ENCODE assay signal across 8 mouse cellular contexts in the genomic region with DNA sequence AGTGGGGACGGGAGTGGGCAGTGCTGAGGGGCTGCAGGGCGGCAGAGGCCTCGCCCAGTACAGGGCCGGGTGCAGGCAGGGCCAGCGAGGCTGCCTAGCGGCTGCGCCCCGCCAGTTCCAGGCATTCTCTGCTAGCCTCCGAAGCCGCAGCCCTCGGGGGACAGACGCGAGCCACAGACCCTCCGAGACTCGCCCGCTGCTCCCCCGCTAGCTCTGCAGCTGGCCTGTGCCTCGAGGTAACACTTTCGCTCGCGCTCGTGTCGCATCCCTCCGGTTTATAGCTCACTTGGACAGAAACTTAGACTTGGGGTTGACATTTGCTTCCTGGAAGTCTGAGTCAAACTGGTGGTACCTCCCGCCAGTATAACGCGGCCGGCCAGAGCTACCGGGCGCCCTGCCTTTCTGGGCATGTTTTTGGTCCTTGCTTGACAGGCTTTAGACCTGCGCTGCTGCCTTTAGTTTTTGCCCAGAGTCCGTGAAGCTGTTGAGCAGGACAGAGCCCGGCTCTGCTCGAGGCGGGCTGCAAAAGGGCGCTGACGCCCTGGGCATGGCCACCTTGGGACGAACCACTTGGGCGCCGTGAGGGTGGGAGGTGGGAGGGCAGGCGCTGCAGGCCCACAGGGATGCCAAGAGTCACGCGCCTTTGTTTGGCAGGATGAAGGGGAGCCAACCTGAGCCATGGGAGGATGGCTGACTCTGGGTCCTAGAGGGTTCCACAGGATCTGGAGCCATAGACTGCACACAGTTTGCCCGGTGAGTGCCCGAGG. TPM values are rescaled to one million over a fixed set of nuclear protein-coding genes. Genes with fewer than 3 reads are reported as not detected.
DNase-seq lines count a peak whose midpoint lies in the region; ATAC-seq lines count a peak whose summit lies in the region.

No protein-coding gene starts in this region.

- 89% methylated on average over 45 of the region's 45 CpGs for WGBS in forebrain, embryonic 11.5 days
- WGBS in intestine, embryonic 16.5 days = 81% methylated on average over 45 of the region's 45 CpGs
- 76% methylated on average over 45 of the region's 45 CpGs for WGBS in midbrain, embryonic 15.5 days

- peaks cover 17% of the 10 kb centered on the region for H3K36me3 ChIP-seq in forebrain, embryonic 11.5 days (ENCODE audit: control insufficient read depth, insufficient read depth, low read length)
- H3K36me3 ChIP-seq in intestine, embryonic 16.5 days (ENCODE audit: control insufficient read depth, insufficient read depth, low read length) = peaks cover 20% of the 10 kb centered on the region
- peaks cover 22% of the 10 kb centered on the region for H3K36me3 ChIP-seq in midbrain, embryonic 15.5 days (replicated peaks)

- no peaks in the 10 kb centered on the region for H3K9me3 ChIP-seq in forebrain, embryonic 11.5 days (ENCODE audit: control insufficient read depth, low read length)
- no peaks in the 10 kb centered on the region for H3K9me3 ChIP-seq in intestine, embryonic 16.5 days (ENCODE audit: control insufficient read depth, low read length)
- no peaks in the 10 kb centered on the region for H3K9me3 ChIP-seq in midbrain, embryonic 15.5 days

- peak overlapping the region; percentile 75 for H3K4me2 ChIP-seq in forebrain, embryonic 11.5 days (ENCODE audit: low read depth, low read length, severe bottlenecking)
- H3K4me2 ChIP-seq in intestine, embryonic 16.5 days (ENCODE audit: low read depth, low read length) = peak overlapping the region; percentile 52
- H3K4me2 ChIP-seq in midbrain, embryonic 15.5 days = peak overlapping the region; percentile 74

- ATAC-seq in forebrain, embryonic 11.5 days (replicated peaks; ENCODE audit: low FRiP score) = no peak
- no peak for ATAC-seq in intestine, embryonic 16.5 days
- no peak for ATAC-seq in midbrain, embryonic 15.5 days (replicated peaks)
- no peak for ATAC-seq in erythroid progenitor cell, adult 5-6 weeks (replicated peaks; ENCODE audit: low FRiP score, poor library complexity, severe bottlenecking)

- no peak overlapping the region; the same call in 1 of the 2 replicates for H3K9ac ChIP-seq in forebrain, embryonic 11.5 days (ENCODE audit: low read length)
- peak overlapping the region; percentile 71 for H3K9ac ChIP-seq in intestine, embryonic 16.5 days (ENCODE audit: low read depth, low read length)
- H3K9ac ChIP-seq in midbrain, embryonic 15.5 days = peak overlapping the region; percentile 46; the same call in 1 of the 2 replicates

- DNase-seq in layer of hippocampus, adult 9-11 months = peak; percentile 45
- no peak for DNase-seq in layer of hippocampus, adult 11-12 months (ENCODE audit: low spot score)
- peak; percentile 41 for DNase-seq in adrenal gland, postnatal 10 days
- peak; percentile 65 for DNase-seq in forebrain, embryonic 11.5 days (ENCODE audit: low spot score)
- DNase-seq in ovary, postnatal 10 days (ENCODE audit: low spot score) = no peak

- peak overlapping the region; percentile 62 for H3K27ac ChIP-seq in forebrain, embryonic 11.5 days (ENCODE audit: low read depth, low read length)
- H3K27ac ChIP-seq in intestine, embryonic 16.5 days (ENCODE audit: low read length) = peak overlapping the region; percentile 91
- H3K27ac ChIP-seq in midbrain, embryonic 15.5 days = peak overlapping the region; percentile 86

- no peaks in the 10 kb centered on the region for H3K27me3 ChIP-seq in forebrain, embryonic 11.5 days (ENCODE audit: control insufficient read depth, insufficient read depth, low read length)
- no peaks in the 10 kb centered on the region for H3K27me3 ChIP-seq in intestine, embryonic 16.5 days (replicated peaks; ENCODE audit: control insufficient read depth, insufficient read depth, low read length)
- no peaks in the 10 kb centered on the region for H3K27me3 ChIP-seq in midbrain, embryonic 15.5 days (replicated peaks)

- no peak overlapping the region for H3K4me3 ChIP-seq in forebrain, embryonic 11.5 days (ENCODE audit: low read depth, low read length)
- peak overlapping the region; percentile 60; the same call in 1 of the 2 replicates for H3K4me3 ChIP-seq in intestine, embryonic 16.5 days (ENCODE audit: low read length)
- peak overlapping the region; percentile 50 for H3K4me3 ChIP-seq in midbrain, embryonic 15.5 days

- peaks cover 18% of the 10 kb centered on the region for H3K4me1 ChIP-seq in forebrain, embryonic 11.5 days (replicated peaks; ENCODE audit: control insufficient read depth, insufficient read depth, low read length)
- peaks cover 26% of the 10 kb centered on the region for H3K4me1 ChIP-seq in intestine, embryonic 16.5 days (ENCODE audit: control insufficient read depth, insufficient read depth, low read length)
- H3K4me1 ChIP-seq in midbrain, embryonic 15.5 days = peaks cover 55% of the 10 kb centered on the region

RNA-seq across cellular contexts. Expression of gene 1600002K03Rik, which starts 0.8 kb away (rescaled TPM):
- total RNA-seq in adrenal gland, postnatal 10 days (2021) = 1 to 10 TPM; 6.4 to 7.7 TPM
- 6.4 and 8.3 TPM in 2 replicates for polyA plus RNA-seq in forebrain, embryonic 11.5 days (2014; fragmentation: Nextera tagmentation; extraction: Ambion mirVana)
- polyA plus RNA-seq in intestine, embryonic 16.5 days (2015; fragmentation: Nextera tagmentation; extraction: Ambion mirVana) = 23.6 TPM in 2 replicates
- polyA plus RNA-seq in midbrain, embryonic 15.5 days (2015; fragmentation: Nextera tagmentation; extraction: Ambion mirVana) = 13.3 and 14.7 TPM in 2 replicates
- total RNA-seq in erythroid progenitor cell, adult 5-6 weeks (2015; ENCODE audit: low replicate concordance) = not detected in 2 replicates
- total RNA-seq in erythroid progenitor cell, adult 5-6 weeks (2017; ENCODE audit: low replicate concordance) = not detected in 2 replicates

RNA-seq across cellular contexts. Expression of gene Cirbp, which starts 6.2 kb away (rescaled TPM):
- 100 to 1,000 TPM; 102 to 168 TPM for total RNA-seq in adrenal gland, postnatal 10 days (2021)
- polyA plus RNA-seq in forebrain, embryonic 11.5 days (2014; fragmentation: Nextera tagmentation; extraction: Ambion mirVana) = 82.0 and 83.4 TPM in 2 replicates
- polyA plus RNA-seq in intestine, embryonic 16.5 days (2015; fragmentation: Nextera tagmentation; extraction: Ambion mirVana) = 53.2 and 62.6 TPM in 2 replicates
- polyA plus RNA-seq in midbrain, embryonic 15.5 days (2015; fragmentation: Nextera tagmentation; extraction: Ambion mirVana) = 364 and 392 TPM in 2 replicates
- total RNA-seq in erythroid progenitor cell, adult 5-6 weeks (2015; ENCODE audit: low replicate concordance) = 10.1 and 19.7 TPM in 2 replicates
- 33.5 and 39.6 TPM in 2 replicates for total RNA-seq in erythroid progenitor cell, adult 5-6 weeks (2017; ENCODE audit: low replicate concordance)

RNA-seq across cellular contexts. Expression of gene Efna2, which starts 7.3 kb away (rescaled TPM):
- 1 to 10 TPM; 3.3 to 4.5 TPM for total RNA-seq in adrenal gland, postnatal 10 days (2021)
- 48.8 and 50.7 TPM in 2 replicates for polyA plus RNA-seq in forebrain, embryonic 11.5 days (2014; fragmentation: Nextera tagmentation; extraction: Ambion mirVana)
- 7.4 and 8.1 TPM in 2 replicates for polyA plus RNA-seq in intestine, embryonic 16.5 days (2015; fragmentation: Nextera tagmentation; extraction: Ambion mirVana)
- 53.4 and 54.6 TPM in 2 replicates for polyA plus RNA-seq in midbrain, embryonic 15.5 days (2015; fragmentation: Nextera tagmentation; extraction: Ambion mirVana)
- total RNA-seq in erythroid progenitor cell, adult 5-6 weeks (2015; ENCODE audit: low replicate concordance) = not detected in 2 replicates
- total RNA-seq in erythroid progenitor cell, adult 5-6 weeks (2017; ENCODE audit: low replicate concordance) = not detected in 2 replicates

RNA-seq across cellular contexts. Expression of gene Midn, which starts 23.9 kb away (rescaled TPM):
- 100 to 1,000 TPM; 106 to 127 TPM for total RNA-seq in adrenal gland, postnatal 10 days (2021)
- 58.3 and 66.4 TPM in 2 replicates for polyA plus RNA-seq in forebrain, embryonic 11.5 days (2014; fragmentation: Nextera tagmentation; extraction: Ambion mirVana)
- 8.8 and 10.3 TPM in 2 replicates for polyA plus RNA-seq in intestine, embryonic 16.5 days (2015; fragmentation: Nextera tagmentation; extraction: Ambion mirVana)
- 29.5 and 29.9 TPM in 2 replicates for polyA plus RNA-seq in midbrain, embryonic 15.5 days (2015; fragmentation: Nextera tagmentation; extraction: Ambion mirVana)
- 20.1 and 23.8 TPM in 2 replicates for total RNA-seq in erythroid progenitor cell, adult 5-6 weeks (2015; ENCODE audit: low replicate concordance)
- 12.5 and 18.2 TPM in 2 replicates for total RNA-seq in erythroid progenitor cell, adult 5-6 weeks (2017; ENCODE audit: low replicate concordance)

RNA-seq across cellular contexts. Expression of gene Cbarp, which starts 31.3 kb away (rescaled TPM):
- total RNA-seq in adrenal gland, postnatal 10 days (2021) = 10 to 100 TPM; 41.6 to 65.6 TPM
- 10.4 and 15.0 TPM in 2 replicates for polyA plus RNA-seq in forebrain, embryonic 11.5 days (2014; fragmentation: Nextera tagmentation; extraction: Ambion mirVana)
- 5.1 TPM in 2 replicates for polyA plus RNA-seq in intestine, embryonic 16.5 days (2015; fragmentation: Nextera tagmentation; extraction: Ambion mirVana)
- polyA plus RNA-seq in midbrain, embryonic 15.5 days (2015; fragmentation: Nextera tagmentation; extraction: Ambion mirVana) = 65.7 and 66.9 TPM in 2 replicates
- total RNA-seq in erythroid progenitor cell, adult 5-6 weeks (2015; ENCODE audit: low replicate concordance) = not detected in 2 replicates
- total RNA-seq in erythroid progenitor cell, adult 5-6 weeks (2017; ENCODE audit: low replicate concordance) = not detected in 2 replicates

Comparison
In these comparisons a context has a peak if more than half of its experiments do, and no peak if none do; other contexts are left out.
1. DNase-seq: peak in layer of hippocampus, adult 9-11 months (single experiment), adrenal gland, postnatal 10 days (single experiment) and forebrain, embryonic 11.5 days (single experiment); none in layer of hippocampus, adult 11-12 months (single experiment) and ovary, postnatal 10 days (single experiment).
2. Peak in every context shown above with its lines, with median percentiles within 50 percentile points of each other: H3K27ac ChIP-seq and H3K4me2 ChIP-seq.